Mouse (Mus musculus): ENCODE measurements around the gene Cfd. TPM values are rescaled to one million over a fixed set of nuclear protein-coding genes. Genes with fewer than 3 reads are reported as not detected.

The Cfd gene
- polyA plus RNA-seq, 1 experiment from 2014 or later, result not detected

DNA sequence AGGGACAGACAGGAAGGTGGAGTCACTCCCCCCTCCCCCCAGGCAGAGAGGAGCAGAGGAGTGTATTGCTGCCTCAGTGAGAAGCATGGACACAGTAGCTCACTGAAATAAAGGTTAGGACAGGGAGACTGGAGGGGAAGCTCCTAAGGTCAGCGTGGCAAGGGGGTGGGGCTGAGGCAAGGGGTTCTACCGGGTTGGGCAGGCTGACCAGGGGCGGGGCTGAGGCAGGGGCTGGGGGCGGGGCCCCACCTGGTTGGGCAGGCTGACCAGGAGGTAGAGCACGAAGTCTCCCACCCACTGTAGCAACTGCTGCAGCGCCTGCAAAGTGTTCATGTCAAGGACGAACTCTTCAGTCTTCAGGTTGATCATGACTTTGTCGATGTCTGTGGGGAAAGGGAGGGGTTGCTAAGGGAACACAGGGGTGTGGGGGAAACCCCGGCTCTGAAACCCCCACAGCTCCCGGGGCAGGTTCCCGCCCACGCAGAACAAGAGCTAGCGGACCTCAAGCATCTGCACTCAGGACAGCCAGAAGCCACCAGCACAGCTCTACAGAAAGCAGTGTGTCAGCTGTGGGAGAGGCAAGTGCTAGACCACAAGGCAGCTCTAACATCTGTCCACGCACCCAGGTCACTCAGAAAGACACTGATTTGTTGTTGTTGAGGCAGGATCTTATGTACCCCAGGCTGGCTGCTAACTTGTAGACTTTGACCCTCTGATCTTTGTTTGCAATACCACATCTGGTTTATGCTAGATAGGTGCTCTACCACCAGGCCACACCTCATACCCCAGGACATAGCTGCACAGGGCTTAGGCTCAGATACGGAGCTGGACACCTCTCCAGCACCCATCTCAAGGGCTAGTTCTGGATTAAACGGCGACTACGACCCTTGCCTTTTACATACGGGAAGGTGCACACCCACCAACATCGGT, 6.9 kb downstream of the Cfd start:
- no peaks in the 10 kb centered on the region for H3K27me3 ChIP-seq (ENCODE audit: insufficient read depth, low read length)
- WGBS, result 45% methylated on average over 20 of the region's 20 CpGs
- peaks cover 7% of the 10 kb centered on the region; the same call in 1 of the 2 replicates for H3K4me1 ChIP-seq (ENCODE audit: insufficient read depth, low read length)
- H3K27ac ChIP-seq (ENCODE audit: low read length), result no peak overlapping the region
- H3K4me3 ChIP-seq (ENCODE audit: low read length), result no peak overlapping the region
- peaks cover 52% of the 10 kb centered on the region for H3K36me3 ChIP-seq (ENCODE audit: insufficient read depth, low read length)
- H3K9me3 ChIP-seq (ENCODE audit: low read length), result no peaks in the 10 kb centered on the region
- 0 out of 2 replicates have a peak overlapping the region, but pooled peaks have one; percentile 16 for H3K9ac ChIP-seq (replicated peaks; ENCODE audit: low read length)
- H3K4me2 ChIP-seq (replicated peaks; ENCODE audit: low read depth, low read length), result no peak overlapping the region
- ATAC-seq (ENCODE audit: low FRiP score, low TSS enrichment), result 0 out of 2 replicates have a peak, but pooled peaks have one; percentile 19

DNA sequence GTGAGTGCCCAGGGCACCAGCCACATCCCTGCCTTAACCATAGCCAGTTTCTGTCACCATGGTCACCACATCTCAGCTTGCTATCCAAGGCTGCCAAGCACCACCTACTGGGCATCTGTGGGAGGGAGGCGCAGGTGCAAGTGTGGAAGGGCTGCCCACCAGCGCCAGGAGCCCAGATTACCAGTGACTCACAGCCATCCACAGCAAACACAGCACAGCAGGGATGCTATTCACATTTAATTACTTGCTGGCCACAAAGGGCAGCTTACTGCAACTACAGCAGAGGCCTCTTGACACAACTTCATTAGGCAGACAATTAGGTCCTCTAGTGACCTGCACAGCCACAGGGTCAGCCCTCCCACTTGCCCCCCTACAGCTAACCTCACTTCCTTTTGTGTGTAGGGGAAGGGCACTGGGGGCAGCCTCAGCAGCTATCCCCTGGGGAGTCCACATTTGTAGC, 10.3 kb downstream of the Cfd start:
- H3K4me2 ChIP-seq (replicated peaks; ENCODE audit: low read depth, low read length), result no peak overlapping the region
- H3K36me3 ChIP-seq (ENCODE audit: insufficient read depth, low read length), result peaks cover 69% of the 10 kb centered on the region
- no peak overlapping the region for H3K27ac ChIP-seq (ENCODE audit: low read length)
- no peak for ATAC-seq (ENCODE audit: low FRiP score, low TSS enrichment)
- 61% methylated on average over 2 of the region's 2 CpGs for WGBS
- H3K27me3 ChIP-seq (ENCODE audit: insufficient read depth, low read length), result no peaks in the 10 kb centered on the region
- H3K9me3 ChIP-seq (ENCODE audit: low read length), result no peaks in the 10 kb centered on the region
- H3K4me1 ChIP-seq (ENCODE audit: insufficient read depth, low read length), result peaks cover 7% of the 10 kb centered on the region; the same call in 1 of the 2 replicates
- no peak overlapping the region for H3K4me3 ChIP-seq (ENCODE audit: low read length)
- no peak overlapping the region for H3K9ac ChIP-seq (replicated peaks; ENCODE audit: low read length)

- Histone ChIP-seq H3K9ac (replicated peaks; ENCODE audit: low read length) (no peak overlapping the region), H3K4me2 (replicated peaks; ENCODE audit: low read depth, low read length) (no peak overlapping the region), H3K4me3 (ENCODE audit: low read length) (no peak overlapping the region), H3K9me3 (ENCODE audit: low read length) (no peaks in the 10 kb centered on the region), H3K27ac (ENCODE audit: low read length) (no peak overlapping the region), H3K36me3 (ENCODE audit: insufficient read depth, low read length) (peaks cover 56% of the 10 kb centered on the region), H3K27me3 (ENCODE audit: insufficient read depth, low read length) (no peaks in the 10 kb centered on the region), H3K4me1 (ENCODE audit: insufficient read depth, low read length) (0 out of 2 replicates have a peak, but pooled peaks cover 12% of the 10 kb centered on the region)
- 88% methylated on average over 9 of the region's 9 CpGs for WGBS
- ATAC-seq (ENCODE audit: low FRiP score, low TSS enrichment), result no peak
These were observed 16.1 kb downstream of the Cfd start for GRCm38 (mm10) chr10:79906712-79907111.

DNA sequence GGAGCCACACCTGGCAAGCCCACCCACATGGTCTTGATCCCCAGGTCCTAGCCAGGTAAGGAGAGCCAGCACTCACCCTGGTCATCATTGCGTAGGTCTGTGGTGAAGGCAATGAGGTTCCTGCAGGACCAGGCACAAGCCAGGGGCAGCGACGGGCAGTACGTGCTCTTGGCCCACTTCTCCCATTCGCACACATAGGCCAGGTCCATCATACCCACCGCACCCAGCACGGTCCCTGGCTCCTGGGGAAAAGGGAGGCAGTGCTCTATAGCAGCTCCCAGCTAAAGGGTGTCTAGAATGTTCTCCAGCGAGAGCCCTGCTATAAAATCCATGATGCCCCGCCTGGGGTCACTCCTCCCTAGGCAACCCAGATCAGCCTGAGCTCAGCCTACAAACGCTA, 16.8 kb downstream of the Cfd start:
- Histone ChIP-seq H3K4me2 (replicated peaks; ENCODE audit: low read depth, low read length) (no peak overlapping the region), H3K4me1 (ENCODE audit: insufficient read depth, low read length) (0 out of 2 replicates have a peak, but pooled peaks cover 12% of the 10 kb centered on the region), H3K27ac (ENCODE audit: low read length) (no peak overlapping the region), H3K36me3 (ENCODE audit: insufficient read depth, low read length) (peaks cover 53% of the 10 kb centered on the region), H3K27me3 (ENCODE audit: insufficient read depth, low read length) (no peaks in the 10 kb centered on the region), H3K4me3 (ENCODE audit: low read length) (0 out of 2 replicates have a peak overlapping the region, but pooled peaks have one; percentile 86), H3K9ac (replicated peaks; ENCODE audit: low read length) (no peak overlapping the region), H3K9me3 (ENCODE audit: low read length) (no peaks in the 10 kb centered on the region)
- 86% methylated on average over 10 of the region's 10 CpGs for WGBS
- no peak for ATAC-seq (ENCODE audit: low FRiP score, low TSS enrichment)

DNA sequence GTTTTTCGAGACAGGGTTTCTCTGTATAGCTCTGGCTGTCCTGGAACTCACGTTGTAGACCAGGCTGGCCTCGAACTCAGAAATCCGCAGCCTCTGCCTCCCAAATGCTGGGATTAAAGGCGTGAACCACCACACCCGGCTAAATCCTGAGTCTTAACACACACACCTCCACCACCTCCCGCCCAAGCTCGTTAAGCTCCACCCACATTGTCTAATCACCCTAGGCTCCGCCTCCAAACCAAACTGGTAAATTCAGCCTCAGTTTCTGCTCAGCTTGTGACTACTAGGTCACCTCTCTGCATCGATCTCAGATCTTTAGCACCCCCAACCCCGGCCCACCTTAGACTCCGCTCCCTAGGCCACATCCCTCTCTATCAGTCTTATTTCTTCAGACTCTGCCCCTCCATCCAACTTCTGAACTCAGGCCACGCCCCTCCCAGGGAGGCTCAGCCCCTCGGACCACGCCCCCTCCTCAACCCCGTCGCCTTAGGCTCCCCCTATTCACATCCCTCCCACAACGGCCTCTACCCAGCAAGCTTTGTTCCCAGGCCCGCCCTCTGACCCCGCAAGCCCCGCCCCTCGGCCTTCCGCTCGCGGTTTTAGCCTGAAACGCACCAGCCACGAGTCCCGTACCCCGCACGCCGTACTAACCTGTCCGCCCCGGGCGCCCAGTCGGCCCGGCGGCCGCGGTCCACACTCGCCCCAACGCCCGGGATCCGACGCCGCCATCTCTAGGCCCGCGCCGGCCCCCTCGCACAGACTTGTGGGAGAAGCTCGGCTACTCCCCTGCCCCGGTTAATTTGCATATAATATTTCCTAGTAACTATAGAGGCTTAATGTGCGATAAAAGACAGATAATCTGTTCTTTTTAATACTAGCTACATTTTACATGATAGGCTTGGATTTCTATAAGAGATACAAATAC, 17.8 kb downstream of the Cfd start, which contains the start of gene Med16:
Gene Med16 (minus strand): TSS at position 757 of the 925 bp plus-strand sequence.
- no peaks in the 10 kb centered on the region for H3K27me3 ChIP-seq (ENCODE audit: insufficient read depth, low read length)
- no peaks in the 10 kb centered on the region for H3K9me3 ChIP-seq (ENCODE audit: low read length)
- peak; percentile 94 for ATAC-seq (ENCODE audit: low FRiP score, low TSS enrichment)
- peaks cover 49% of the 10 kb centered on the region for H3K36me3 ChIP-seq (ENCODE audit: insufficient read depth, low read length)
- H3K4me1 ChIP-seq (ENCODE audit: insufficient read depth, low read length), result 0 out of 2 replicates have a peak, but pooled peaks cover 12% of the 10 kb centered on the region
- H3K4me3 ChIP-seq (ENCODE audit: low read length), result peak within 1 kb of the TSS; percentile 86
- H3K9ac ChIP-seq (replicated peaks; ENCODE audit: low read length), result peak within 1 kb of the TSS; percentile 96
- peak within 1 kb of the TSS; percentile 53 for H3K4me2 ChIP-seq (replicated peaks; ENCODE audit: low read depth, low read length)
- peak within 1 kb of the TSS; percentile 98 for H3K27ac ChIP-seq (ENCODE audit: low read length)
- WGBS, result 2% methylated on average over 52 of the region's 52 CpGs

GRCm38 (mm10) chr10:79909092-79909922, 18.7 kb downstream of the Cfd start:
- peak; percentile 60; the same call in 1 of the 2 replicates for ATAC-seq (ENCODE audit: low FRiP score, low TSS enrichment)
- peak overlapping the region; percentile 80 for H3K27ac ChIP-seq (ENCODE audit: low read length)
- no peaks in the 10 kb centered on the region for H3K9me3 ChIP-seq (ENCODE audit: low read length)
- H3K36me3 ChIP-seq (ENCODE audit: insufficient read depth, low read length), result peaks cover 45% of the 10 kb centered on the region
- 0 out of 2 replicates have a peak overlapping the region, but pooled peaks have one; percentile 32 for H3K9ac ChIP-seq (replicated peaks; ENCODE audit: low read length)
- H3K4me3 ChIP-seq (ENCODE audit: low read length), result peak overlapping the region; percentile 86
- H3K27me3 ChIP-seq (ENCODE audit: insufficient read depth, low read length), result no peaks in the 10 kb centered on the region
- 0 out of 2 replicates have a peak, but pooled peaks cover 15% of the 10 kb centered on the region for H3K4me1 ChIP-seq (ENCODE audit: insufficient read depth, low read length)
- peak overlapping the region; percentile 27 for H3K4me2 ChIP-seq (replicated peaks; ENCODE audit: low read depth, low read length)
- 22% methylated on average over 14 of the region's 14 CpGs for WGBS

DNA sequence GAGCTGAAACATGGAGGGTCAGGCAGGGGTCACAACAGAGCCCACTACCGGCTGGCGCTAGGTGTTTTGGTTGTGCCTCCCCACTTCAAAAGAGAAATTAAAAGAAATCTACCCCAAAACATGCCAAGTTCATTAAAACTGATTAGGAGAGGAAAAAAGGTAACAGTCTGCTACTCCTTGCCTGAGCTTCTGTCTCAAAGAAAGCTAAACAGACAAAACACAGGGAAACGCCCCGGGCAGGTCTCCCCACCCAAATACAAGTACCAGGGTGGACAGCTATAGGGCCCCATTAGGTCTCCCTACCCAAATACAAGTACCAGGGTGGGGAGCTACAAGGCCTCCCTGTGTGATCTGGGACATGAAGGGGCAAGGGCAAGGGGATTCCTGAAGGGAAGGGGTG, 19.9 kb downstream of the Cfd start, which contains the start of gene Gm26602:
Gene Gm26602 (plus strand): TSS at position 301 of the 400 bp plus-strand sequence.
- H3K27me3 ChIP-seq (ENCODE audit: insufficient read depth, low read length), result no peaks in the 10 kb centered on the region
- no peak within 1 kb of the TSS for H3K4me2 ChIP-seq (replicated peaks; ENCODE audit: low read depth, low read length)
- H3K4me3 ChIP-seq (ENCODE audit: low read length), result no peak within 1 kb of the TSS
- no peaks in the 10 kb centered on the region for H3K9me3 ChIP-seq (ENCODE audit: low read length)
- peaks cover 33% of the 10 kb centered on the region for H3K36me3 ChIP-seq (ENCODE audit: insufficient read depth, low read length)
- peaks cover 26% of the 10 kb centered on the region for H3K4me1 ChIP-seq (ENCODE audit: insufficient read depth, low read length)
- no peak for ATAC-seq (ENCODE audit: low FRiP score, low TSS enrichment)
- no peak within 1 kb of the TSS for H3K27ac ChIP-seq (ENCODE audit: low read length)
- WGBS, result 86% methylated on average over 4 of the region's 4 CpGs
- H3K9ac ChIP-seq (replicated peaks; ENCODE audit: low read length), result no peak within 1 kb of the TSS

DNA sequence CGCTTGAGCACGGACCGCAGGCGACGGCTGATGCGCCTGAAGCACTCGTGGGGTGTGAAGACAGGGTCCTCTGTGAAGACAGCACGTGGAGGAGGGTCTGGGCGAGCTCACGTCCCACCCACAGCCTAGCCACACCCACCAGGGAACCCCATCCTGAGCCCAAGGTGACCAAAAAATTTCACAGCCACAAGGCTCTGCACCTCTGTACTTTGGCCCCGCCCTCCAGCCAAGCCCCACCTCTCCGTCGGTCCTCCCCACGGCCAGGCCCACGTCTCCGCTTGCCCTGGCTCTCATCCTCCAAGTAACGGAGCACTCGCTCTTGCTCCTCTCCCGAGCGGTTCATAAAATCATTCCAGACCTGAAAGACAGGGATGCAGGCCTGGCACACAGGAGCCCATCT, 21.8 kb downstream of the Cfd start:
- Histone ChIP-seq H3K9ac (replicated peaks; ENCODE audit: low read length) (no peak overlapping the region), H3K36me3 (ENCODE audit: insufficient read depth, low read length) (peaks cover 21% of the 10 kb centered on the region), H3K4me2 (replicated peaks; ENCODE audit: low read depth, low read length) (no peak overlapping the region), H3K27ac (ENCODE audit: low read length) (no peak overlapping the region), H3K4me1 (ENCODE audit: insufficient read depth, low read length) (peaks cover 33% of the 10 kb centered on the region), H3K9me3 (ENCODE audit: low read length) (no peaks in the 10 kb centered on the region), H3K4me3 (ENCODE audit: low read length) (no peak overlapping the region), H3K27me3 (ENCODE audit: insufficient read depth, low read length) (peaks cover 2% of the 10 kb centered on the region; the same call in 1 of the 2 replicates)
- ATAC-seq (ENCODE audit: low FRiP score, low TSS enrichment), result no peak
- WGBS, result 67% methylated on average over 20 of the region's 20 CpGs

All from kidney, embryonic 16.5 days (tissue).